Mouse (Mus musculus): ENCODE results near the gene Cabp4.

The Cabp4 gene

DNA sequence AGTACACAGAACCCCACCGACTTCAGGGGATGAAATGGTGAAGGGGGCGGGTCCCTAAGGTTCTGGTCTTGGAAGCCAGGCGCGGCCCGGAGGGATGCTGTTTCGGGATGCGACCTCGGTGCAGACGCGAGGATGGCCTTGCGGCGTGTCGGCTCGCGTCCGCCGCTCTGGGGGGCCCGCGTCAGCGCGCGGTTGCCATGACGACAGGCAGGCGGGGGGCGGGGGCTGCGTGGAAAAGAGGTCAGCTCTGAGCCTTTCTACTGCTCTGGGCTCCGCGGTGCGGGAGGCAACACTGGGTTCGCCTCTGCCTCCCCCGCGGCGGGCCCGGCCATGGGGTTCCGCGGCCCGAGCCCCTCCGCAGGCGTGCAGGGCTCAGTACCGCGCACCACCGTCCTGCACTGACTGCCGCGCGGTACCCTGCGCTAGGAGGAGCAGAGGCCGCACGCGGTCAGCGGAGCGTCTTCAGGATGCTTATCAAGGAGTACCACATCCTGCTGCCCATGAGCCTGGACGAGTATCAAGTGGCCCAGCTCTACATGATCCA is 43.0 kb downstream of the Cabp4 start:
- peak; percentile 75 for DNase-seq

DNA sequence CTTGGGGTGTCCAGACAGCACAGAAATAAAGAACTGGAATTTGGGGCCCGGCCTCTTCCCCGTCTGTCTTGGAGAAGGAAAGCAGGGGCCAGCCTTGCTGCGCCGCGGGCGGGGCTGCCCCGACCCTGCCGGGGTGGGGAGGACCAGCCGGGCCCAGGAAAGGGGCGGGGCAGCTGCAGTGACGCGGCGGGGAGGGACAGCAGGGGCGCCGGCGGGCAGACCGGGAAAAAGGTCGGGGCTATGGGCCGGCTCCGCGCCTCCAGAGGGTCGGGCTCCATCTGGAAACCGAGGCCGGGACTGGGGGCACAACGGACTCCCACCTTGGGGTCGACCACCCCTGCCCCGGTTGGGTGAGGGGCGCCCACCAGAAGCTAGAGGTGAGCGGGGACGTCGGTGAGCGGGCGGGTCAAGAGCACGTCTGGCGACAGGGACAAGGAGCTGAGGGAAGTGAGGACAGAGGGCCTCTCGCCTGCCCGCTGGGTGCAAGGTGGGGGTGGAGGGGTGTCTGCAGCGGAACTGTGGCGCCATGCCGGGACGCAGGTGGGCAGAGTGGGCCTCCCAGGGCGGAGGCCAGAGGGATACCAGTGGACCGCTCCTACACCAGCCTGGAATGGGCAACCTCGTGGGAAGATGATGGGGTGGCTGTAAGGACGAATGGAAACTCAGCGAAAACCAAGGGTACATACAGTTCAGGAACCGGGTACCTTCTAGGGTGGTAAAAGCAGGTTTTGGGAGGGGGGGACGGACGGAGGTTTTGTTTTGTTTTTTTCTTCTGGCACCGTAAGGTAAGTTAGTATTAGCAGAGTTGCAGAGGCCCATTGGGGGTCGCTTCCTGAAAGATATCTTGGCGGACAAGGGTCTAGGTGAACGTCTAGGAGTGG is 43.8 kb downstream of the Cabp4 start, which contains the start of gene Pitpnm1:
TSS of gene Pitpnm1 (plus strand) at position 162 of the 881 bp plus-strand sequence.
- DNase-seq: peak; percentile 87

DNA sequence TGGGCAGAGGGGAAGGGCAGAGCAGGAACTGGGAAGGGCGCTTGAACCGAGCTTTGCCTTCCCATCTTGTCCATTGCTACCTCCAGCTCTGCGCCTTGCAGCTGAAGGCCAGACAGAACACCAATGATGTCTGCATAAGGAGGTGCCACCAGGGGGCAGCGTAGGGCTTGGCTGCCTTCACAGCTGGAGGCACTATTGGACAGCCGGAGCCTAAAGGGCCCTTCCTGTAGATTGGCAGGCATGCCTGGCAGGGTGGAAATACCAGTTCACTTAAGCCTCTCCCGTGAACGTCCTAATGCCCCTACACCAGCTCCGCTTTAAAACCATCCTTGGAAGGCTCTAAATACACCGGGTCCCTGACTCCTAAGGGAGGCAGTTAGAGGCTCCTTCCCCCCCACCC is 44.8 kb downstream of the Cabp4 start:
- peak; percentile 96 for DNase-seq

DNA sequence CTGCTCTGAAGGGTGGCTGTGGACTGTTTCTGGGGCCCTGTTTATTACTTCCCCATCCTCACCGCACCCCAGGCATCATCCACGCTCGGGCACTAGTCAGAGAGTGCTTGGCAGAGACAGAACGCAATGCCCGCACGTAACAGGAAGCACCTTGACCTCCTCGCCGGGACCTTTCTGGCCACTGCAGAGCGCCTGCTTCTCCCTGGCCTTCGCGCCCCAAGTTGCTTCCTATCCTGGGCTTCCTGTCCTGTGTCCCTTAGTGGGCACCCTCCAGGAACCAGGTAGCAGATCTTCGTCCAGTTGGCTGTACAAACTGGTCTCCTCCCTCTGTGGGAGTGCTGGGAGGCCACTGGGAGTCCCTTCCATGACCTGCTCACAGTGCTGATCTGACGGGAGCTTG is 45.4 kb downstream of the Cabp4 start:
- no peak for DNase-seq

DNA sequence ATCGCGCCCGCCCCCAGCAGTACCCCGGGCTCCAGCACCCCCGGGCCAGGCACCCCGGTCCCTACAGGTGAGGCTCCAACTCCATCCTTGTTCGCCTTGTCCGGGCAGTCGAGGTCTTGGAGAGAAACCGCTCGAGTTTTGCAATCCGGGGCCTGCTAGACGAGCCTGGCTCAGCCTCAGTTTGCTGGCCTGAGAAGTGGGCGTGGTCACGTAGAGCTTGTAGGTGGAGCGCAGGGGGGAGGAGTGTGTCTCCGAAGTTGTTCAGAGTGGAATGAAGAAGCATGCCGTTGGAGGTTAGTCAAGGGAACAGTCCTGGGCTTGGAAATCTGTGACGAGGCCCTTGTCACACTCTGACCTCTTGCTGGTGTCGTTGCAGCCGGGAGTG is 46.4 kb downstream of the Cabp4 start:
- peak; percentile 75 for DNase-seq

- peak; percentile 99 for DNase-seq
These were observed 47.0 kb downstream of the Cabp4 start, which contains the start of gene Cdk2ap2 for GRCm38 (mm10) chr19:4096642-4097440. Gene Cdk2ap2, plus strand, starts transcription at chr19:4097182.

- DNase-seq: no peak
These were observed 48.0 kb downstream of the Cabp4 start for GRCm38 (mm10) chr19:4095802-4096201.

GRCm38 (mm10) chr19:4094774-4095303 is 49.0 kb downstream of the Cabp4 start:
- DNase-seq: no peak

- DNase-seq: no peak
These were observed 49.5 kb downstream of the Cabp4 start for GRCm38 (mm10) chr19:4094348-4094747.

GRCm38 (mm10) chr19:4093772-4094171 is 50.1 kb downstream of the Cabp4 start:
- DNase-seq: no peak

GRCm38 (mm10) chr19:4092750-4093149 is 51.1 kb downstream of the Cabp4 start:
- DNase-seq: no peak

DNA sequence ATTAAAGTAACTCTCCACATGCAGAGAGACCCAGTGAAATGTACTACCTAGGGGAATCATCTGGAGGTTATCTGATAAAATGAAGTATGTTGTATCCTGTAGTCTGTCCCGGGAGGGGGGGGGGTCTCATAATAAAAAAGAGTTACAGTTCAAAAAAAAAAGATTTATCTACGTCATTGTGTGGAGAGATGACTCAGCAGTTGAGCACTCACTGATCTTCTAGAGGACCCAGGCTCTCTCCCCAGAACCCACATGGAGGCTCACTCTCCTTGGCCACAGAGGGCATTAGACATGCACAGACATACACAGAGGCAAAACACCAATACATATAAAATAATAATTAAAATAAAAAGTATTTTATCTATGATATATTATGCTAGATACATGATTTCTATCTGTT is 52.5 kb downstream of the Cabp4 start:
- DNase-seq: no peak

DNA sequence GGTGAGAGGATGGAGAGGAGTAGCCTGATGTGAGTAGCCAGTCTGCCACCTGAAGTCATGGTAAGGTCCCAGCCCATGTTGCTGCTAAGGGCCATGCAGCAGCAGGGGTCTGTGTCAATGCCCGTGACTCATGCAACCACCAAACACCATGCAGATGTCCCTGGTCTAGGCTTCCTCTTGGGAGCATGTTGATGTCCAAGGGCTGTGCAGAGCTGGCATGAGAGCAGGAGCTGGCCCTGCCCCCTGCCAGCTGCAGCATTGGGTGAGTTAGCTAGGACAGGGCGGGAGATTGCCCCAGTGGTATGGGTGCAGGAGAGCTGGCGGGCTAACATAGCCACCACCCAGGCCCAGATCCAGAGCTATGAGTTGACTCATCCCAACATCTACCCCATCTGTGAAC is 53.4 kb downstream of the Cabp4 start:
- no peak for DNase-seq

GRCm38 (mm10) chr19:4089128-4089527 is 54.7 kb downstream of the Cabp4 start:
- no peak for DNase-seq

GRCm38 (mm10) chr19:4088146-4088545 is 55.7 kb downstream of the Cabp4 start:
- no peak for DNase-seq

DNA sequence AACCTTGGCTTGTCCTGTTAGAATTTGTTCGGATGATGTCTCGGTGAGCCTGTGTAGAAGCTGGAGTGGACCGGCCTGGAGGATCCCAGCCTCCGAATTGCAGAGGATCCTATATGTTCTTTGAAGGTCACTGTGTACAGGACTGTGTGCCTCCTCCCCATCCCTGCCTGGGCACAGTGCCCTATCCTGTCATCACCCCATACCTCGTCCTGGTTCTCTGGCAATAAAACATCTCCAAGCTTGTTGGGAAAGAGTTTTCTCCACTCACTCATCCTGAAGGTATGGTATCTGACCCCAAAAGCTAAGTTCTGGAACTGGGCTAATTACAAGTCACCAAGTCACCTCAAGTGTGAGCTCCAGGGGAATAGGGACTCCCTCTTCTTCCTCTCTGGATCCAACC is 56.7 kb downstream of the Cabp4 start:
- no peak for DNase-seq

- DNase-seq: no peak
These were observed 57.7 kb downstream of the Cabp4 start for GRCm38 (mm10) chr19:4086156-4086555.
